Mouse (Mus musculus) forebrain, embryonic 11.5 days (tissue): ENCODE results near the gene Socs3. TPM values are rescaled to one million over a fixed set of nuclear protein-coding genes. Genes with fewer than 3 reads are reported as not detected.
A peak's percentile ranks its signal among the peaks of the same experiment; 100 is the strongest.

Source experiments
- ATAC-seq: fragments of 200-750 bp; cut with Nextera tagmentation; replicated peaks from 2 replicates; pipeline ENCODE4 v1.8.0; 2017; ENCODE audit warnings: moderate TSS enrichment; ENCODE audit not compliant: low FRiP score
- DNase-seq: peaks from one replicate; pipeline ENCODE4 v3.0.0-alpha.2; 2017; ENCODE audit warnings: low spot score
- H3K27ac ChIP-seq: fragments of 300-500 bp; sonication (generic); 2 replicates; pipeline ENCODE4 v1.5.1; 2014; ENCODE audit warnings: low read depth, low read length
- H3K27me3 ChIP-seq: fragments of 300-500 bp; sonication (generic); 2 replicates; pipeline ENCODE4 v1.6.1; 2014; ENCODE audit warnings: mild to moderate bottlenecking, low read length, mixed read lengths; ENCODE audit not compliant: control insufficient read depth, insufficient read depth
- H3K36me3 ChIP-seq: fragments of 300-500 bp; sonication (generic); 2 replicates; pipeline ENCODE4 v1.6.1; 2014; ENCODE audit warnings: mild to moderate bottlenecking, low read length, moderate library complexity, mixed read lengths; ENCODE audit not compliant: control insufficient read depth, insufficient read depth
- H3K4me1 ChIP-seq: fragments of 300-500 bp; sonication (generic); replicated peaks from 2 replicates; pipeline ENCODE4 v1.6.1; 2014; ENCODE audit warnings: low read length, mixed read lengths; ENCODE audit not compliant: control insufficient read depth, insufficient read depth
- H3K4me2 ChIP-seq: fragments of 300-500 bp; sonication (generic); 2 replicates; pipeline ENCODE4 v1.6.1; 2014; ENCODE audit warnings: low read depth, mild to moderate bottlenecking, low read length, moderate library complexity, mixed read lengths; ENCODE audit not compliant: severe bottlenecking
- H3K4me3 ChIP-seq: fragments of 300-500 bp; sonication (generic); 2 replicates; pipeline ENCODE4 v1.5.1; 2014; ENCODE audit warnings: low read depth, low read length
- H3K9ac ChIP-seq: fragments of 300-500 bp; sonication (generic); 2 replicates; pipeline ENCODE4 v1.6.1; 2014; ENCODE audit warnings: low read length
- H3K9me3 ChIP-seq: fragments of 300-500 bp; sonication (generic); 2 replicates; pipeline ENCODE4 v1.6.1; 2016; ENCODE audit warnings: low read length, mixed read lengths; ENCODE audit not compliant: control insufficient read depth
- WGBS: fragments of 180-500 bp; shearing (Covaris S2); extraction: QIAGEN DNeasy Blood & Tissue Kit; methylation state at CpG from one replicate; pipeline ENCODE4 v1.1.7; 2014; 5-methylcytosine and 5-hydroxymethylcytosine counted together
- polyA plus RNA-seq: library from polyadenylated mRNA; unstranded; fragments of >200 nt; fragmentation: Nextera tagmentation; extraction: Ambion mirVana; gene quantifications from 2 replicates; pipeline ENCODE4 v1.2.1, GENCODE M21; 2014

The Socs3 gene
- 5.4 and 5.9 TPM in 2 replicates for polyA plus RNA-seq

GRCm38 (mm10) chr11:117969945-117970872 is at the start of gene Socs3:
Gene Socs3, minus strand, starts transcription at chr11:117970047.
- H3K36me3 ChIP-seq = no peaks in the 10 kb centered on the region
- 13% methylated on average over 21 of the region's 21 CpGs for WGBS
- H3K4me2 ChIP-seq = peak within 1 kb of the TSS; percentile 90
- no peaks in the 10 kb centered on the region for H3K9me3 ChIP-seq
- ATAC-seq (peak; percentile 18), DNase-seq (peak; percentile 97)
- peak within 1 kb of the TSS; percentile 90 for H3K9ac ChIP-seq
- peaks cover 30% of the 10 kb centered on the region for H3K4me1 ChIP-seq
- peak within 1 kb of the TSS; percentile 69 for H3K4me3 ChIP-seq
- peak within 1 kb of the TSS; percentile 92 for H3K27ac ChIP-seq
- H3K27me3 ChIP-seq = peaks cover 17% of the 10 kb centered on the region; the same call in 1 of the 2 replicates

GRCm38 (mm10) chr11:118018328-118018727 is 48.5 kb upstream of the Socs3 start:
- H3K4me2 ChIP-seq = no peak overlapping the region
- H3K9me3 ChIP-seq = no peaks in the 10 kb centered on the region
- no peaks in the 10 kb centered on the region for H3K4me1 ChIP-seq
- H3K27ac ChIP-seq = no peak overlapping the region
- no peak overlapping the region for H3K4me3 ChIP-seq
- WGBS = 95% methylated on average over 4 of the region's 4 CpGs
- DNase-seq (no peak), ATAC-seq (no peak)
- H3K27me3 ChIP-seq = no peaks in the 10 kb centered on the region
- peaks cover 6% of the 10 kb centered on the region; the same call in 1 of the 2 replicates for H3K36me3 ChIP-seq
- no peak overlapping the region for H3K9ac ChIP-seq

GRCm38 (mm10) chr11:118015381-118016145 is 45.7 kb upstream of the Socs3 start:
- Histone ChIP-seq H3K4me1 (no peaks in the 10 kb centered on the region), H3K27ac (no peak overlapping the region), H3K36me3 (peaks cover 6% of the 10 kb centered on the region; the same call in 1 of the 2 replicates), H3K4me2 (no peak overlapping the region), H3K9ac (no peak overlapping the region), H3K4me3 (no peak overlapping the region), H3K27me3 (no peaks in the 10 kb centered on the region), H3K9me3 (no peaks in the 10 kb centered on the region)
- no peak for ATAC-seq
- 87% methylated on average over 8 of the region's 8 CpGs for WGBS
- no peak for DNase-seq

- Histone ChIP-seq H3K4me1 (peaks cover 3% of the 10 kb centered on the region; the same call in 1 of the 2 replicates), H3K9me3 (no peaks in the 10 kb centered on the region), H3K9ac (no peak overlapping the region), H3K4me2 (no peak overlapping the region), H3K4me3 (no peak overlapping the region), H3K36me3 (peaks cover 6% of the 10 kb centered on the region; the same call in 1 of the 2 replicates), H3K27ac (no peak overlapping the region), H3K27me3 (no peaks in the 10 kb centered on the region)
- ATAC-seq (no peak), DNase-seq (no peak)
- 91% methylated on average over 12 of the region's 12 CpGs for WGBS
Measured at GRCm38 (mm10) chr11:118014391-118014995, 44.6 kb upstream of the Socs3 start.

GRCm38 (mm10) chr11:118013339-118013738 is 43.5 kb upstream of the Socs3 start:
- Histone ChIP-seq H3K4me3 (no peak overlapping the region), H3K9me3 (no peaks in the 10 kb centered on the region), H3K27me3 (no peaks in the 10 kb centered on the region), H3K27ac (no peak overlapping the region), H3K9ac (no peak overlapping the region), H3K36me3 (peaks cover 6% of the 10 kb centered on the region; the same call in 1 of the 2 replicates), H3K4me1 (peaks cover 4% of the 10 kb centered on the region; the same call in 1 of the 2 replicates), H3K4me2 (no peak overlapping the region)
- no peak for ATAC-seq
- no peak for DNase-seq
- WGBS = 78% methylated on average over 2 of the region's 2 CpGs

GRCm38 (mm10) chr11:118012595-118012994 is 42.7 kb upstream of the Socs3 start:
- Histone ChIP-seq H3K36me3 (peaks cover 3% of the 10 kb centered on the region; the same call in 1 of the 2 replicates), H3K4me2 (no peak overlapping the region), H3K9me3 (no peaks in the 10 kb centered on the region), H3K27ac (no peak overlapping the region), H3K4me3 (no peak overlapping the region), H3K9ac (no peak overlapping the region), H3K4me1 (peaks cover 4% of the 10 kb centered on the region; the same call in 1 of the 2 replicates), H3K27me3 (no peaks in the 10 kb centered on the region)
- no peak for ATAC-seq
- no peak for DNase-seq
- 88% methylated on average over 1 of the region's 1 CpGs for WGBS

- no peak for ATAC-seq
- H3K9me3 ChIP-seq = no peaks in the 10 kb centered on the region
- H3K27ac ChIP-seq = no peak overlapping the region
- no peak overlapping the region for H3K4me3 ChIP-seq
- DNase-seq = no peak
- 57% methylated on average over 4 of the region's 4 CpGs for WGBS
- H3K4me1 ChIP-seq = peaks cover 4% of the 10 kb centered on the region; the same call in 1 of the 2 replicates
- H3K27me3 ChIP-seq = no peaks in the 10 kb centered on the region
- peaks cover 3% of the 10 kb centered on the region; the same call in 1 of the 2 replicates for H3K36me3 ChIP-seq
- H3K4me2 ChIP-seq = no peak overlapping the region
- no peak overlapping the region for H3K9ac ChIP-seq
Measured at GRCm38 (mm10) chr11:118009865-118010571, 40.2 kb upstream of the Socs3 start.
